Mouse (Mus musculus) hindbrain, embryonic 15.5 days (tissue): ENCODE measurements around the gene Akt3. TPM values are rescaled to one million over a fixed set of nuclear protein-coding genes. Genes with fewer than 3 reads are reported as not detected.

ENCODE experiments used
- ATAC-seq: fragments of 200-750 bp; cut with Nextera tagmentation; 2 replicates; pipeline ENCODE4 v1.8.0; 2017; ENCODE audit warnings: low read depth, moderate number of reproducible peaks, moderate TSS enrichment; ENCODE audit not compliant: low FRiP score
- H3K27ac ChIP-seq: fragments of 300-500 bp; sonication (generic); replicated peaks from 2 replicates; pipeline ENCODE4 v1.5.1; 2015; ENCODE audit warnings: mild to moderate bottlenecking, inconsistent platforms
- H3K27me3 ChIP-seq: fragments of 300-500 bp; sonication (generic); 2 replicates; pipeline ENCODE4 v1.6.1; 2015; ENCODE audit warnings: control low read depth, inconsistent platforms
- H3K36me3 ChIP-seq: fragments of 300-500 bp; sonication (generic); 2 replicates; pipeline ENCODE4 v1.6.1; 2015; ENCODE audit warnings: control low read depth, inconsistent platforms
- H3K4me1 ChIP-seq: fragments of 300-500 bp; sonication (generic); replicated peaks from 2 replicates; pipeline ENCODE4 v1.6.1; 2015; ENCODE audit warnings: control low read depth, inconsistent platforms
- H3K4me2 ChIP-seq: fragments of 300-500 bp; sonication (generic); 2 replicates; pipeline ENCODE4 v1.6.1; 2015; ENCODE audit warnings: moderate library complexity, mild to moderate bottlenecking, inconsistent platforms
- H3K4me3 ChIP-seq: fragments of 300-500 bp; sonication (generic); 2 replicates; pipeline ENCODE4 v1.5.1; 2015; ENCODE audit warnings: mild to moderate bottlenecking, inconsistent platforms
- H3K9ac ChIP-seq: fragments of 300-500 bp; sonication (generic); 2 replicates; pipeline ENCODE4 v1.6.1; 2015; ENCODE audit warnings: inconsistent platforms
- H3K9me3 ChIP-seq: fragments of 300-500 bp; sonication (generic); 2 replicates; pipeline ENCODE4 v1.6.1; 2016; ENCODE audit warnings: control low read depth, inconsistent platforms
- WGBS: fragments of 180-500 bp; shearing (Covaris S2); methylation state at CpG from one replicate; pipeline ENCODE4 v1.1.7; 2015; 5-methylcytosine and 5-hydroxymethylcytosine counted together
- polyA plus RNA-seq: library from polyadenylated mRNA; unstranded; fragments of >200 nt; fragmentation: Nextera tagmentation; extraction: Ambion mirVana; gene quantifications from 2 replicates; pipeline ENCODE4 v1.2.1, GENCODE M21; 2015

The Akt3 gene
- polyA plus RNA-seq: 21.3 and 21.4 TPM in 2 replicates

GRCm38 (mm10) chr1:177258034-177258342 is at the start of gene Akt3:
TSS of gene Akt3 (minus strand) at chr1:177258203.
- H3K9me3 ChIP-seq: no peaks in the 10 kb centered on the region

DNA sequence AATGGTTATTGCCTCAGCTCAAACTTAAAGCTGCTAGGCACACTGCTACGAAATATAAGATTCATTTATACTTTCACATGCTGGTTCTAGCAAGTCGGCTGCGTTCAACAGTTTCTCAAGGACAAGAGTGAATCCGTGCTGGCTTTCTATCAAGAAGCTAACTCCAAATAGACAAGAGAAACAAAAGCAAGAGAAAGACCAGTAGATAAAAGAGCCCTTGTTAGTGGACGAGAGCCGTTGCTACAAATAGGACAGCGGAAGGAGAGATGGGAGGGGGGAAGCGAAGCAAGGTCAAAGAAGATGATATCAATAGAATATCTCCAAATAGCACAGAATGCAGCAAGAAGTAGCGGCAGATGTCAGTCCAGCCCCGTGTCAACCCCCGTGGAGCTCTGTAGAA is 49.5 kb upstream of the Akt3 start:
- Histone ChIP-seq H3K27ac (0 out of 2 replicates have a peak overlapping the region, but pooled peaks have one; percentile 42), H3K9ac (no peak overlapping the region), H3K27me3 (no peaks in the 10 kb centered on the region), H3K4me3 (no peak overlapping the region), H3K9me3 (no peaks in the 10 kb centered on the region), H3K4me1 (peaks cover 10% of the 10 kb centered on the region; the same call in 1 of the 2 replicates), H3K36me3 (no peaks in the 10 kb centered on the region), H3K4me2 (peak overlapping the region; percentile 23)
- WGBS: 44% methylated on average over 11 of the region's 11 CpGs
- ATAC-seq: no peak

More at GRCm38 (mm10) chr1:177258034-177258342, at the start of gene Akt3:
- WGBS: 0% methylated on average over 5 of the region's 32 CpGs
- Histone ChIP-seq H3K4me3 (peak within 1 kb of the TSS; percentile 91), H3K9ac (peak within 1 kb of the TSS; percentile 92), H3K4me2 (peak within 1 kb of the TSS; percentile 74), H3K27me3 (no peaks in the 10 kb centered on the region), H3K36me3 (no peaks in the 10 kb centered on the region), H3K27ac (peak within 1 kb of the TSS; percentile 99), H3K4me1 (peaks cover 12% of the 10 kb centered on the region)
- peak; percentile 46 for ATAC-seq

DNA sequence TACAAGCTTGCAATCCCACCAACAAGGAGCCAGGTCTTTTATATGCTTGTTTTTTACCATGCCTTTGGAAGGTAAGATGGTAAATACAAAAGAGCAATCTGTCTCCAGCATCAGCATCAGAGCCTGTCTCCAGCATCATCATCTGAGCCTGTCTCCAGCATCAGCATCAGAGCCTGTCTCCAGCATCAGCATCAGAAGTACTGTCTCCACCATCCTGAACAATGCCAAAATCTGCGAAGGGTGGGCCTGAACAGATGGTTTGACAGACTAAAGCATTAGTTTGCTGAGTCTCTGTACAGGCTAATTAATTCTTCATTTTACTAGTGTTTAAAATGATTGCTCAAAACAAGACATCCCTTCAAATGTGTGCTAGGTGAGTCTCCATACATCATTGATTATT is 40.2 kb upstream of the Akt3 start:
- no peak for ATAC-seq
- 80% methylated on average over 1 of the region's 1 CpGs for WGBS
- Histone ChIP-seq H3K4me2 (no peak overlapping the region), H3K27ac (no peak overlapping the region), H3K4me1 (no peaks in the 10 kb centered on the region), H3K27me3 (no peaks in the 10 kb centered on the region), H3K36me3 (no peaks in the 10 kb centered on the region), H3K9me3 (no peaks in the 10 kb centered on the region), H3K9ac (no peak overlapping the region), H3K4me3 (no peak overlapping the region)

DNA sequence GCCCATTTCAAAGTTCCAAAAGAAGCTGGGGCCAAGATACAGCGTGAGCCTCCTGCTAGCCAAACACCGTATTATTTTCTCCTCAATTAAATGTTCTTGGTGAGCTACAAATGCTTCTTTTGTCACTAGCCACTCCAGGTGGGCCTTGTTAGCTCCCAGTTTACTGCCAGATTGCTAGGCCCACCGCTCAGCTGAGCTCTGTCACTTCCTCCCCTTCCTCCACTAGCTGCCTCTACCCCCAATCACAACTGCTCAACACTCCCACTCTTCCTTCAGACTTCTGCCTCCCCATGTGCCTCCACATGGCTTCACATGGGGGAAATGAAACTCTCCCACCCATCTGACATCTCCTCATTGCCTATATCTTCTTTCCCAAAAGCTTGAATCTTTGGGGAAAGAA is 28.8 kb upstream of the Akt3 start:
- WGBS: 23% methylated on average over 3 of the region's 3 CpGs
- Histone ChIP-seq H3K36me3 (no peaks in the 10 kb centered on the region), H3K4me2 (no peak overlapping the region), H3K9ac (no peak overlapping the region), H3K4me1 (no peaks in the 10 kb centered on the region), H3K27me3 (no peaks in the 10 kb centered on the region), H3K27ac (no peak overlapping the region), H3K9me3 (no peaks in the 10 kb centered on the region), H3K4me3 (no peak overlapping the region)
- ATAC-seq: no peak

- no peaks in the 10 kb centered on the region for H3K27me3 ChIP-seq
Observed at GRCm38 (mm10) chr1:177281925-177282324, 23.9 kb upstream of the Akt3 start.

DNA sequence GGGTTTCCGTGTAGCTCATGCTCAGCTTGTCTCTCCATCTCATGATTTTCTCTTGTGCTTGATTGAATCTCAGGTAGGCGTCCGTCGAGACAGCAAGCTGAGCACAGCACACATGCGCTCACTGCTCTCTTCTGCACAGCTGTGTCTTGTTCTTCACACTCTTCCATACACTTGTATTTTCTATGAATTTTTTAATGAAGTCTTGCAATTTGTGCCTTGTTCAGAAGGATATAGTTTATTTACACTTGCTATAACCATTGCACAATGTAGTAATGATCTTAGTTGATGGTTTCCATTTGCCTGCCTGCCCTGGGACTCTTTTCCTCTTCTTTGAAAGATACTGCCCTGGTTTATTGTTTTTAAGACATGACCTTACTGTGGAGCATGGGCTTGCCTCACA is 19.4 kb upstream of the Akt3 start:
- Histone ChIP-seq H3K36me3 (no peaks in the 10 kb centered on the region), H3K9me3 (no peaks in the 10 kb centered on the region), H3K4me2 (no peak overlapping the region), H3K4me1 (no peaks in the 10 kb centered on the region), H3K27ac (no peak overlapping the region), H3K9ac (no peak overlapping the region), H3K4me3 (no peak overlapping the region), H3K27me3 (no peaks in the 10 kb centered on the region)
- no peak for ATAC-seq
- 93% methylated on average over 5 of the region's 5 CpGs for WGBS

More at GRCm38 (mm10) chr1:177281925-177282324, 23.9 kb upstream of the Akt3 start:
- no peak overlapping the region for H3K4me2 ChIP-seq
- no peak for ATAC-seq
- H3K4me3 ChIP-seq: no peak overlapping the region
- H3K9me3 ChIP-seq: no peaks in the 10 kb centered on the region
- no peak overlapping the region for H3K9ac ChIP-seq
- no peaks in the 10 kb centered on the region for H3K4me1 ChIP-seq
- H3K36me3 ChIP-seq: no peaks in the 10 kb centered on the region
- no peak overlapping the region for H3K27ac ChIP-seq

GRCm38 (mm10) chr1:177267645-177268044 is 9.6 kb upstream of the Akt3 start:
- no peak overlapping the region for H3K27ac ChIP-seq
- no peaks in the 10 kb centered on the region for H3K36me3 ChIP-seq
- H3K9ac ChIP-seq: no peak overlapping the region
- ATAC-seq: no peak
- no peak overlapping the region for H3K4me3 ChIP-seq
- WGBS: 85% methylated on average over 1 of the region's 1 CpGs
- no peaks in the 10 kb centered on the region for H3K27me3 ChIP-seq
- H3K9me3 ChIP-seq: no peaks in the 10 kb centered on the region
- H3K4me1 ChIP-seq: no peaks in the 10 kb centered on the region
- no peak overlapping the region for H3K4me2 ChIP-seq

DNA sequence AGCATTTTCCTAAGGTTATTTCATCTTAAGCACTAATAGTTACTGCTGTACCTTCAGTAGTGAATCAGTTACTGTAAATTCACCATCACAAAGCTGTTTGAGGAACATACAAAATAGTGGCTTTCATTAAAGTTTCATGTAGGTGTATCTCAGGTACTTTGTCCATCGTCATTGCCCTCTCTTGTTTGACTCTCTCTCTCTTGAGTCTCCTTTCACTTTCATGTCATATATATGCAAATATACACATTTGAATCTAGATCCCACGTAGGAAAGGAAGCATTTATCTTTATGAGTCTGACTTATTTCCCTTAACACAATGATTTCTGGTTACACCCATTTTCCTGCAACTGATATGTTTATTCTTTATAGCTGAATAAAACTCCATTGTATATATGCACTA is 4.9 kb upstream of the Akt3 start:
- no peaks in the 10 kb centered on the region for H3K9me3 ChIP-seq
- no peaks in the 10 kb centered on the region for H3K27me3 ChIP-seq
- H3K9ac ChIP-seq: no peak overlapping the region
- no peak for ATAC-seq
- no peak overlapping the region for H3K4me3 ChIP-seq
- peaks cover 7% of the 10 kb centered on the region; the same call in 1 of the 2 replicates for H3K4me1 ChIP-seq
- H3K36me3 ChIP-seq: no peaks in the 10 kb centered on the region
- no peak overlapping the region for H3K27ac ChIP-seq
- WGBS: 74% methylated on average over 2 of the region's 2 CpGs
- H3K4me2 ChIP-seq: no peak overlapping the region

DNA sequence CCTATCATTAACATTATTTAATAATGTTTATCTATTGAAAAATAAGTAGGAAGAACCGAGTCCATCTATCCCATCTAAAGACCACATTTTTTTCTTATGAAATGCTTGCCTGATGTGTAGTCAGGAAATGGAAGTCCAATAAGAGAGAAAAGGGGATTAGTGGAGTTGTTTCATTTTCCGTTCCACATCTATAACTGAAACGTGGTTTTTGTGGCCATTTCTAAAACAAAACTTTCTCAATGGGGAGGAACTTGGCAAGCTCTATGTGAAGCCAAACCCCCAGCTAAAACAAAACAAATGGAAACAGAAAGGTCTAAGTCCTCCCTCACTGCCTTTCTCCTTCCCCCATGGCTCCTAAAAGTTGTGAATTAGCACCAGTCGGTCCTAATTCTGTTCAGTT is 2.8 kb upstream of the Akt3 start:
- Histone ChIP-seq H3K27me3 (no peaks in the 10 kb centered on the region), H3K4me2 (no peak overlapping the region), H3K9ac (no peak overlapping the region), H3K4me3 (no peak overlapping the region), H3K36me3 (no peaks in the 10 kb centered on the region), H3K9me3 (no peaks in the 10 kb centered on the region), H3K4me1 (peaks cover 8% of the 10 kb centered on the region), H3K27ac (no peak overlapping the region)
- WGBS: 73% methylated on average over 4 of the region's 4 CpGs
- ATAC-seq: no peak

DNA sequence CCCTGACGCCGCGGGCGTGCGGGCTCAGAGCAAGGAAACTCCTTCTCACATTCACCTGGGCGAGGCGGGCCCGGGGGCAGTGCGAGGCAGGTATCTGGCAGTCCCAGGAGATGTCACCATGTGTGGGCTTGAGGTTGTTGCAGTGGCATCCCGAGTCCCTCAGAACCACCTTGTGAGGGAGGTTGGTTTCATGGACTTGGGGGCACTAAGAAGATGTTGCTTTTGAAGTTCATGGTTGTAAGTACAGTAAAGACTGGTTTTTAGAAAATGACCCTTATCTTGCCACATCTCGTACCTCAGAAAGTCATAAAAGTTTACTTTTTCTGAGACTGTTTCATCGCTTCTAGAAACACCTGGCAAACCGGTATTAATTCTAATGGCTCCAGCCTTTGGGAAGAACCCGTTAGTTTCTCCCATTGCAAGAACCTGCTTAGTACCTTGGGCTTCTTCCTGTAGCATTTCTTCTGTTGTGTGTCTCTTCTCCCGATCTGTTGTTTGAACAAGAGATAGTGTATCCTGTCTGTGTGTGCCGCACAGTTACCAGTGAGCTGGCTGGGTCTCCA is 1.1 kb upstream of the Akt3 start:
- ATAC-seq: no peak
- peaks cover 12% of the 10 kb centered on the region for H3K4me1 ChIP-seq
- 20% methylated on average over 16 of the region's 16 CpGs for WGBS

GRCm38 (mm10) chr1:177258343-177259037 is 487 bp upstream of the Akt3 start:
- peak overlapping the region; percentile 74 for H3K4me2 ChIP-seq
- peaks cover 12% of the 10 kb centered on the region for H3K4me1 ChIP-seq
- under 1% methylated on average over 50 of the region's 86 CpGs for WGBS
- H3K9me3 ChIP-seq: no peaks in the 10 kb centered on the region
- peak; percentile 90 for ATAC-seq
- peak overlapping the region; percentile 91 for H3K4me3 ChIP-seq
- H3K27me3 ChIP-seq: no peaks in the 10 kb centered on the region
- H3K27ac ChIP-seq: peak overlapping the region; percentile 99
- H3K36me3 ChIP-seq: no peaks in the 10 kb centered on the region
- peak overlapping the region; percentile 92 for H3K9ac ChIP-seq

More for the DNA sequence above, 1.1 kb upstream of the Akt3 start:
- Histone ChIP-seq H3K27me3 (no peaks in the 10 kb centered on the region), H3K9ac (peak overlapping the region; percentile 92), H3K4me3 (peak overlapping the region; percentile 91), H3K27ac (peak overlapping the region; percentile 99), H3K36me3 (no peaks in the 10 kb centered on the region), H3K4me2 (peak overlapping the region; percentile 74), H3K9me3 (no peaks in the 10 kb centered on the region)

DNA sequence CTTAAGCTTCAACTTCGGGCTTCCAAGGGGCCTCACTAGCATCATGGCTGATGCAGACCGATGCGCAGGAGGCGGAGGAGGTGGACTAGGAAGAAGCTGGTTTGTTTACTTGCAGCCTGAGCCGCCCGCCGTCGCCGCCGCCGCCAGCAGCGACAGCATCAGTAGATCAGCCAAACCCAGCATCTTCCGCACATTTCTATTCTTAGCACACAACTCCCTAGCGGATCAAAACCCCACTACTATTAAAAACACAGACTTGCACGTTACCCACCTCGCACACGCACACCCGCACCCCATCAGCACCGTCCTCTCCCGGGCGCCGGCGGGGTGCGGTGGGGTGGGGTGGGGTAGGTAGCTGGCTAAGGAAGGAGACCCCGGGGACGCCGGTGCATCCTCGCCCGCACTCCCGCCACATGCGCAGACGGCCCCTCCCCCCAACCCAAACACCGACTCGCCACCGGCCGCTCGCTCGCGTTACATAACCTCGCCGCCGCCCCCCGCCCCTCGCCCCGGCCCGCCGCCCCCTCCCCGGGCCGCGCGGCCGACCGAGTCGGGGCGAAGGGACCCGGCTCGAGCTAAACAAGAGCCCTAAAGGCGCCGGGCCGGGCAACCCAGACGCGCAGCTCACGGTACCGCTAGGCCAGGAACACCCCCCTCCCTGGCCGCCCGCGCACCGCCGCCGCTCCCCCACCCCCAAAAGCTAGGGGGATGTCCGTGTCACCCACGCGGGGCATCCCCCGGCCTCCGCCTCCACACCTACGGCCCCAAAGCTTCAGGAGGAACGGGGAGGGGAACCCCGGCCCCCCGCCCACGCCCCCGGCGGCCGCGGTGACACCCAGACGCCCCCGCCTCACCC is 597 bp downstream of the Akt3 start:
- no peaks in the 10 kb centered on the region for H3K36me3 ChIP-seq
- peak overlapping the region; percentile 91 for H3K4me3 ChIP-seq
- peak overlapping the region; percentile 99 for H3K27ac ChIP-seq
- no peaks in the 10 kb centered on the region for H3K9me3 ChIP-seq
- H3K27me3 ChIP-seq: no peaks in the 10 kb centered on the region
- H3K4me1 ChIP-seq: peaks cover 12% of the 10 kb centered on the region
- ATAC-seq: peak; percentile 79
- H3K9ac ChIP-seq: peak overlapping the region; percentile 92
- WGBS: under 1% methylated on average over 59 of the region's 86 CpGs
- peak overlapping the region; percentile 74 for H3K4me2 ChIP-seq
